ENCODE assay signal across 23 mouse cellular contexts in genomic region chr15:101558034-101558646, GRCm38 (mm10). TPM values are rescaled to one million over a fixed set of nuclear protein-coding genes. Genes with fewer than 3 reads are reported as not detected.
DNase-seq lines count a peak whose midpoint lies in the region; ATAC-seq and TF ChIP-seq lines count a peak whose summit lies in the region.
"Had no signal": no experiment of that assay in that cellular context is flagged by ENCODE, and none has a peak within 500 bp of the region (broad histone marks: within the 10 kb centered on the region; RNA-seq: fewer than 3 reads in every experiment).

No protein-coding gene starts in this region.

- H3K27ac ChIP-seq in kidney, embryonic 14.5 days (ENCODE audit: low read depth, low read length), result no peak overlapping the region
- no peak overlapping the region for H3K27ac ChIP-seq in left cerebral cortex, adult 2 months
- no peak overlapping the region for H3K27ac ChIP-seq in thymus, adult 2 months (ENCODE audit: control insufficient read depth, insufficient read depth, low read length)
- H3K27ac ChIP-seq: embryonic facial prominence, embryonic 12.5 days; liver, embryonic 12.5 days had no signal

- intact Hi-C loops in left cerebral cortex, adult 2 months (cut with DNase I), result no loop called here

- peak; percentile 39 for ATAC-seq in kidney, embryonic 14.5 days (ENCODE audit: low FRiP score, low TSS enrichment)
- ATAC-seq: hindbrain, embryonic 16.5 days; liver, embryonic 12.5 days had no signal

- 0 out of 2 replicates have a peak, but pooled peaks cover 6% of the 10 kb centered on the region for H3K4me1 ChIP-seq in kidney, embryonic 14.5 days (ENCODE audit: control insufficient read depth, insufficient read depth, low read length)
- no peaks in the 10 kb centered on the region for H3K4me1 ChIP-seq in thymus, adult 2 months (replicated peaks; ENCODE audit: control insufficient read depth, insufficient read depth, low read length)
- H3K4me1 ChIP-seq: liver, embryonic 12.5 days had no signal

- no peak overlapping the region for H3K4me3 ChIP-seq in kidney, embryonic 14.5 days (ENCODE audit: low read length)
- H3K4me3 ChIP-seq in left cerebral cortex, adult 2 months, result no peak overlapping the region
- H3K4me3 ChIP-seq in thymus, adult 2 months (ENCODE audit: control insufficient read depth, insufficient read depth, low read length), result no peak overlapping the region
- H3K4me3 ChIP-seq: embryonic facial prominence, embryonic 12.5 days; liver, embryonic 12.5 days had no signal

- DNase-seq in kidney, postnatal 10 days, result no peak
- DNase-seq in ES-CJ7 (ENCODE audit: low read depth, low spot score), result peak; percentile 16
- DNase-seq in embryo, embryonic 10.5 days (ENCODE audit: low spot score), result peak; percentile 73
- peak; percentile 80 for DNase-seq in mesoderm, embryonic 11.5 days (ENCODE audit: low read depth, low spot score)
- no peak for DNase-seq in left cerebral cortex, adult 2 months (ENCODE audit: extremely low spot score in 1 of 2, low spot score in 2 of 2)
- DNase-seq in thymus, adult 2 months, result no peak
- DNase-seq: adrenal gland, adult 2 months; cerebellum, adult 11-12 months; heart, adult 18-20 months; kidney, adult 18-20 months; thymus, postnatal 36 days had no signal

- 0 out of 2 replicates have a peak, but pooled peaks cover 3% of the 10 kb centered on the region for H3K27me3 ChIP-seq in kidney, embryonic 14.5 days (ENCODE audit: control insufficient read depth, insufficient read depth, low read length)
- H3K27me3 ChIP-seq in thymus, adult 2 months (ENCODE audit: control insufficient read depth, insufficient read depth, low read length), result no peaks in the 10 kb centered on the region
- H3K27me3 ChIP-seq: embryonic facial prominence, embryonic 12.5 days had no signal

- no peaks in the 10 kb centered on the region for H3K9me3 ChIP-seq in kidney, embryonic 14.5 days (ENCODE audit: control insufficient read depth, low read length)
- H3K9me3 ChIP-seq: embryonic facial prominence, embryonic 12.5 days; liver, embryonic 12.5 days had no signal

- TF ChIP-seq POLR2A in thymus, adult 2 months (IDR thresholded peaks at IDR 0.05; ENCODE audit: control insufficient read depth, extremely low read depth, insufficient read depth, low read length, poor library complexity), result no peak

- WGBS in kidney, embryonic 14.5 days, result 5% methylated on average over 7 of the region's 7 CpGs
- 19% methylated on average over 7 of the region's 7 CpGs for WGBS in thymus, adult 2 months

- H3K4me2 ChIP-seq in kidney, embryonic 14.5 days (replicated peaks; ENCODE audit: low read depth, low read length), result no peak overlapping the region
- H3K4me2 ChIP-seq: embryonic facial prominence, embryonic 12.5 days; liver, embryonic 12.5 days had no signal

- no peak for TF ChIP-seq CTCF in left cerebral cortex, adult 2 months (IDR thresholded peaks at IDR 0.05)
- TF ChIP-seq CTCF in thymus, adult 2 months (IDR thresholded peaks at IDR 0.05; ENCODE audit: borderline replicate concordance, control insufficient read depth, extremely low read depth, insufficient read depth, low read length, poor library complexity), result no peak

- H3K9ac ChIP-seq in kidney, embryonic 14.5 days (ENCODE audit: low read depth, low read length), result no peak overlapping the region
- H3K9ac ChIP-seq: embryonic facial prominence, embryonic 12.5 days; liver, embryonic 12.5 days had no signal

- no peaks in the 10 kb centered on the region for H3K36me3 ChIP-seq in kidney, embryonic 14.5 days (ENCODE audit: control insufficient read depth, insufficient read depth, low read length)
- no peaks in the 10 kb centered on the region for H3K36me3 ChIP-seq in thymus, adult 2 months (ENCODE audit: control insufficient read depth, insufficient read depth, low read length)
- H3K36me3 ChIP-seq: embryonic facial prominence, embryonic 12.5 days; liver, embryonic 12.5 days had no signal

RNA-seq across cellular contexts. Expression of gene Krt90, which starts 4.6 kb away (rescaled TPM):
- polyA plus RNA-seq in kidney, embryonic 14.5 days (2014; fragmentation: Nextera tagmentation; extraction: Ambion mirVana), result 0.17 and 0.22 TPM in 2 replicates
- total RNA-seq in left cerebral cortex, adult 2 months (2021), result not detected
- 0.09 and 0.16 TPM in 2 replicates for polyA plus RNA-seq in thymus, adult 2 months (2012; rRNA removed)
- total RNA-seq: adrenal gland, adult 2 months; gastrocnemius, adult 18-20 months; heart, adult 18-20 months; left cerebral cortex, postnatal 14 days; megakaryocyte progenitor cell, adult 5-6 weeks had no signal
- polyA plus RNA-seq: adrenal gland, adult 2 months; C2C12; heart, embryonic 16.5 days; liver, embryonic 12.5 days; lung, embryonic 16.5 days had no signal

RNA-seq across cellular contexts. Expression of gene Krt82, which starts 7.7 kb away (rescaled TPM):
- polyA plus RNA-seq in kidney, embryonic 14.5 days (2014; fragmentation: Nextera tagmentation; extraction: Ambion mirVana), result not detected in 2 replicates
- not detected for total RNA-seq in left cerebral cortex, adult 2 months (2021)
- 0.05 and 0.13 TPM in 2 replicates for polyA plus RNA-seq in thymus, adult 2 months (2012; rRNA removed)
- total RNA-seq: adrenal gland, adult 2 months; ES-E14; gastrocnemius, adult 18-20 months; heart, adult 18-20 months; layer of hippocampus, adult 8-10 months; left cerebral cortex, postnatal 14 days; megakaryocyte progenitor cell, adult 5-6 weeks had no signal
- polyA plus RNA-seq: adrenal gland, adult 2 months; C2C12; embryonic facial prominence, embryonic 12.5 days; heart, embryonic 16.5 days; hindbrain, embryonic 16.5 days; liver, embryonic 12.5 days; lung, embryonic 16.5 days had no signal

RNA-seq across cellular contexts. Expression of gene Krt75, which starts 15.6 kb away (rescaled TPM):
- 0.11 and 0.23 TPM in 2 replicates for polyA plus RNA-seq in kidney, embryonic 14.5 days (2014; fragmentation: Nextera tagmentation; extraction: Ambion mirVana)
- not detected for total RNA-seq in left cerebral cortex, adult 2 months (2021)
- polyA plus RNA-seq in thymus, adult 2 months (2012; rRNA removed), result 0.49 and 0.82 TPM in 2 replicates
- total RNA-seq: adrenal gland, adult 2 months; gastrocnemius, adult 18-20 months; heart, adult 18-20 months; layer of hippocampus, adult 8-10 months; left cerebral cortex, postnatal 14 days; megakaryocyte progenitor cell, adult 5-6 weeks had no signal
- polyA plus RNA-seq: adrenal gland, adult 2 months; C2C12; liver, embryonic 12.5 days had no signal

RNA-seq across cellular contexts. Expression of gene Krt84, which starts 25.5 kb away (rescaled TPM):
- not detected in 2 replicates for polyA plus RNA-seq in kidney, embryonic 14.5 days (2014; fragmentation: Nextera tagmentation; extraction: Ambion mirVana)
- total RNA-seq in left cerebral cortex, adult 2 months (2021), result not detected
- polyA plus RNA-seq in thymus, adult 2 months (2012; rRNA removed), result 2.2 and 2.9 TPM in 2 replicates
- total RNA-seq: adrenal gland, adult 2 months; ES-E14; gastrocnemius, adult 18-20 months; heart, adult 18-20 months; layer of hippocampus, adult 8-10 months; left cerebral cortex, postnatal 14 days; megakaryocyte progenitor cell, adult 5-6 weeks had no signal
- polyA plus RNA-seq: adrenal gland, adult 2 months; C2C12; heart, embryonic 16.5 days; hindbrain, embryonic 16.5 days; liver, embryonic 12.5 days; lung, embryonic 16.5 days had no signal

RNA-seq across cellular contexts. Expression of gene Gm49425, which starts 41.1 kb away (rescaled TPM):
- polyA plus RNA-seq in kidney, embryonic 14.5 days (2014; fragmentation: Nextera tagmentation; extraction: Ambion mirVana), result not detected in 2 replicates
- total RNA-seq in left cerebral cortex, adult 2 months (2021), result not detected
- 0.17 and 0.24 TPM in 2 replicates for polyA plus RNA-seq in thymus, adult 2 months (2012; rRNA removed)
- total RNA-seq: adrenal gland, adult 2 months; ES-E14; gastrocnemius, adult 18-20 months; heart, adult 18-20 months; layer of hippocampus, adult 8-10 months; left cerebral cortex, postnatal 14 days had no signal
- polyA plus RNA-seq: adrenal gland, adult 2 months; C2C12; embryonic facial prominence, embryonic 12.5 days; heart, embryonic 16.5 days; hindbrain, embryonic 16.5 days; liver, embryonic 12.5 days; lung, embryonic 16.5 days had no signal

Comparison
In these comparisons a context has a peak if more than half of its experiments do, and no peak if none do; other contexts are left out.
1. DNase-seq: peak in ES-CJ7 (single experiment), embryo, embryonic 10.5 days (single experiment) and mesoderm, embryonic 11.5 days (single experiment); none in kidney, postnatal 10 days (single experiment), left cerebral cortex, adult 2 months (0 of 2) and thymus, adult 2 months (single experiment).